Mouse (Mus musculus) kidney, postnatal 25 days (tissue): ENCODE results near the gene Mvb12b.

Experiments used
- DNase-seq, 2 experiments: peaks; one replicate each; pipeline ENCODE4 v3.0.0; 2021; ENCODE audit warnings: mixed read lengths in 2 of 2

Mvb12b gene

GRCm38 (mm10) chr2:33808032-33808431 is 79.7 kb downstream of the Mvb12b start:
- no peak for DNase-seq

DNA sequence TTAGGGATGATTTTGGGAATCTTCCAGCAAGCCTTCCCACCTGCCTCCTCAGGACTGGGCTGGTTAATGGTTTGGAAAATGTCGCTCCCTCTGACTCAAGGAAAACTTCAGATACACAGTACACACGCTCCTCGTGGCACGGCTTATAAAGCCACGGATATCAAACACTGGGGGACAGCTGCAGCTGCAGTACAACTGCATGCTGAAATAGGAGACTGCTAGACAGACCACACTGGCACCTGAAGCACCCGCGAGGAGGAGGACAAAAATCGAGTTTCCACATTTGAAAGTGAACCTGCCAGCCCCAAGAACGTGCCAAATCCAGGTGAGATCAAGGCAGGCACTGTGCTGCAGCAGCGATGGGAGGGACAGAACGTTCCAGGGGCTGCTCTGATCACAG is 82.1 kb downstream of the Mvb12b start:
- DNase-seq: no peak

DNA sequence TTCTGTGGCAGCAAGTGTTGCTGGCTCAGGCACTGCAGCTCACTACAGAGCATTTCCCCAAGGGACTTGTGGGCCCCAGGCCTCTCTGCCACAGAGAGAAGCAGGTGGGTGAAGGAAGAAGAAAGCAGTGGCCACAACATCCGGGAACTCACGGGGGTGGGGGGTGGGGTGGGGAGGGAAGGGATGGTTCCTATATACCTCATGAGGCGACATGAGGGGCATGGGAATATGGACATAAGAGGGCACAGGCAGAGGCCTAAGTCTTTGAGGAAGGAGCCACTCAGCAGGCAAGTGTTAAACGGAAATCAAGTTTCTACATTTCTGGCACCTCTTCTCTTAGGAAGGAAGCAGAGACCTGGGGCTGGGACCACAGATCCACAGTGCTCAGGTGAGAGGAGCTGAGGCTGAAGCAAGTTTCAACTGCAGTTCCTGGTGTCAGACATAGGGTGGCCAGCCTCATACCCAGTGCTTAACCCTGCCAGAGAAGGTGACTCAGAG is 84.0 kb downstream of the Mvb12b start:
- DNase-seq: no peak

- DNase-seq: no peak
Measured at GRCm38 (mm10) chr2:33803083-33803615, 84.6 kb downstream of the Mvb12b start.

DNA sequence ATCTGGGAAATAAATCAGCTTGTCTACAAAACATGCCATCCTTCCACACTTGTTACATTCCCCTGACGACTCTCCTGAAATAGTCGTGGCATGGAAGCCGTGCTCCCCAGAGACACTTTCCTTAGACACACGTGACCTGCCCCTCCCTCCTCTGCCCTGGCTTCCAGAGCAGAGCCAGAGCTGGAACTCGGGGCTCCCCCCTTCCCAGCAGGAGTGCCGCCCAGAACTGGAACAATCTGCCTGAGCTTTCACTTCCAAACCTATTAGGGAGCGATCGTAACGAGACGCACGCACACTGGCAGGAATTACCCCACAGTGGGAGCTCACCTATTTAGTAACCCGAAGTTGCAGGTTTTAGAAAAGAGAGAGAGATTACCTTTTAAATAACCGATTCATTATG is 86.0 kb downstream of the Mvb12b start:
- no peak for DNase-seq

DNA sequence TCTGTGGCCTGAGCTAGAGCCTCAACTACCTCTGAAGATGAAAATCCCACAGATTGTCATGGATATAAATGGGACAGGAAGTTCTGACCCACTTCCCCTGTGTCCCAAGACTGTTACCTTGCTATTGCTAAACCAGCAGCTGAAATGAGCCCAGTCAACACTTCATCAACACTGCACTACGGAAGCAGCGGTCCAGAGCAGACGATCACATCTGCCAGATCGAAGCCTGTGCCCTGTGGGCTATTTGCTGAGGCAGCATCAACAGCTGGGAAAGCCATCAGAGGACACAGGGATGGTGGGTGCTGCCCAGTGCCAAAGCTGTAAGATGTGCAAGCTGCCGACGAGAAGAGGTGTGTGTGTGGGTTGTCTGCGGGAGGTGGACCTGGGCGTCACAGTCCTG is 86.4 kb downstream of the Mvb12b start:
- no peak for DNase-seq

GRCm38 (mm10) chr2:33800221-33800620 is 87.5 kb downstream of the Mvb12b start:
- no peak for DNase-seq

DNA sequence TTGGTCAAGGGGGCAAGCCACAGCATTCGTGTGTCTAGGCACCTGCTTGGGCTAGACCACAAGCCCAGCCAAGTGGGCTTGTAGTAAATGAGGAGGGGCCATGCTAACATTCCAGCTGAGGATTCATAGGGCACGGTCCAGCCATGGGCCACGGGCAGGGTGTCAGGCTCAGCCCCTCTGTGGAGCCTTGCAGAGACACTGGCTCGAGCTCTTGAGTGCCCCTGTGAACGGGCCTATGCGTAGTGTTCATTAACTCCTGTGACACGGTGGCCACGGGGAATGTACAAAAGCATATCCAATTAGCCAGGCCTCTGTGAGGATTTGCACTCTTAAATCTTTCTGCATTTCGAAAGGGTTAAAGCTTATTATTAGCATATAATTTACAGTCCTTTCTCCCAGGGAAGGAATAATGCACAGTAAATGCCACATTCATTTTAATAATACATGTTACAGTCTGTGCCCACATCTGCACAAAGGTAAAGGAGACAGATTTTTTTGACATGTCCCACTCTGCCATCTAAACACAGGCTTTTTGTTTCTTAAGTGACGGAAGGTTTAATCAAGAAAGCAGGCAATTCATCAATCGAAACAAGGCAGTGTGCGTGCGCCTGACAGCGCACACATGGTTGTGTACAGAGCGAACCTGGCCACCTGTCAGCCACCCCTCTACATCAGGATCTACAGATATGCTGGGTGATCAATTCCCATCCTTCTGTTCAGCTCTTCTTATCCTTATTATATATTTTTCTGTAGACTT is 91.9 kb downstream of the Mvb12b start:
- DNase-seq: no peak

DNA sequence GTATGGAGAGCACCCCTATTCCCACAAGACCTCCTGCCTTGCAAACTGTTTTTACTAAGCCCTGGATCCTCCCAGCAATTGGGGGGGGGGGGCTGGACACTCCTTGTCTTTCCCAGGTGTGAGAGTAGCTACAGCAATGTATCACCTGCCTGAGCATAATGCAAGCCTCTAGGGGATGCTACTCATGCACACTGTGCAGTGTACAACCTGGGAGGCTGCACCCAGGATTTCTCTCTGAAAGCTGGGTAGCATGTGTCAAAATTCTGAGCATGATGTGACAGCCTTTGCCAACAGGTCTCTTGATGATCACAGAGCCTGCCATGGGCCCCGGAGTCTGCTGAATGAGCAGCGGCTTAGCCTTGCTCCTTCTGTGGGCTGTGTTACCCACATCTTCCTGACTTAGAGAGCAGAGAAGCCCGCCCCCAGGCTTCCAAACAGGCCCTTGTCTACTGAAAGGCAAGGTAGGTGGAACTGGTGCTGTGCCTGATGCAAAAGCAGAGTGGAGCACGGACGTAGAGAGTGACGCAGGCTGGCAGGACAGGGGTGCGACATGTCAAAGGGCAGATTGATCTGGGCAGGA is 92.7 kb downstream of the Mvb12b start:
- DNase-seq: no peak

- DNase-seq: no peak
Measured at GRCm38 (mm10) chr2:33794483-33794882, 93.3 kb downstream of the Mvb12b start.

GRCm38 (mm10) chr2:33790301-33790700 is 97.4 kb downstream of the Mvb12b start:
- no peak for DNase-seq

DNA sequence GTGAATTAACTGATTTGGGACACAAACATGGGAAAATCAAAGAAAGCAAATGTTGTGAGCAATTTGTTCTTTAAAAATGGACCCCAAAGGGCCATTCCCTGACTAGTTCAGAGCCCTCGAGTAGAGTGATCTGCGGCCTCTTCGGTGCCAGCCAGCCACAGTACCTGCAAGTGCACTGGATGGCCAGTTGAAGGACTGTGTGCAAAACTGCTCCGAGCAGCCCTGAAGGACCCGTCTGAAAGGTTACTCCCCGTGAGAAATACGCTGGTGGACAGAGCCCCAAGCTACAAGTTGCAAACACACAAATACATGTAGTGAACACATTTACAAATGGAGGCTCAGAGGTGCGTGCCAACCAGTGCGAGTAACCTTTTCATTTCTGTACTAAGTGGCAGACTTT is 98.0 kb downstream of the Mvb12b start:
- no peak for DNase-seq

DNA sequence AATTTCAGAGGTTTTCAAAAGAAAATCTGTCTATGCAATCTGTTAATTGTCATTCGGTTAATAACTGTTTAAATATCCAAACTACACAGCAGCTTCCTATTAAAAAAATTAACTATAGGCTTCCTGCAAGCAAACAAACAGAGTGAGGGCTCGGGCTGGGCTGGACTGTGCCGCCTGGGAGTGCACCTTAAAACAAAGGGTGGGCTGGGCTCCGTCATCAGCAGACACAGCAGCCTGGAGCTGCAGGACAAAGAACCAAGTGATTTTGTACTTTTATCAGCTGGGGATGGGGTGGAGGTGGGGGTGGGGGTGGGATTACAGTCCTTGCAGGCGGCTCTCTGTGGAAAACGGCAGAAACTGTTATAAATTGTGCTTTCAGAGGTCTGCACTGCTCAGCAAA is 98.5 kb downstream of the Mvb12b start:
- DNase-seq: no peak

DNA sequence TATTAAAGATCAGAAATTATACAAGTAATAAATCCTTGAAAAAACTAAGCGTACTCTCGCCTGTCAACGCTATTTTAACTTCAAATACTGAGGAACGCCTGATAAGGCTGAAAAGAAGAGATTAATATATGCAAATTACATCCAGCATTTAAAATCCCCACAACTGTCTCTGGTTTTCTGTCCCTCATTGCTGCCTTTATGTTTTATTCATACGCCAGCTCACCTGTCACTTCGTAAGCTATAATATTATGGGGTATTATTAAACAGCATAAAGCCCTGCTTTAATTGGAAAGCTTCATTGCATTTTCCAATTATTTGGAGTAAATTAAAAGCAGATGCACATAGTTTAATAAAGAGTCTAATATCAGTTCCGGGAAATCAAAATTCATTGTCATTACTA is 98.9 kb downstream of the Mvb12b start:
- no peak for DNase-seq

DNA sequence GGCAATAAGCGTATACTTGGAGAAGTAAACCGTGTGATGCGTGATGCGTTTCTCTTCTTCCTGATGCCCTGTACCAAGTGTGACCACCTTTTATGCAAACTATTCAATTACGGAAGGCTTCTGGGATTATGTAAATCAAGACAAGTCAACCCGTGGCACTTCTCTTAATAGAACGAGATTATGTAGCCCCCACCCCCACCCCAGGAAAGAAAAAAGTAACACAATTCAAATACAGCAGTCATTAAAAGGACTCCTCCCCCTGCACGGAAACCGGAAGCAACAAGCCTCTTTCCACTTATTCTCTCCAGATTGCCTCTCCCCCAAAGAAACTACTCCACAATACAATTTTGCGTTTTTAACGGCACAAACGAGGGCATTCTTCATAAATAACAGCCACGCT is 99.6 kb downstream of the Mvb12b start:
- DNase-seq: no peak

GRCm38 (mm10) chr2:33786064-33786463 is 101.7 kb downstream of the Mvb12b start:
- no peak for DNase-seq

- DNase-seq: no peak
Measured at GRCm38 (mm10) chr2:33785596-33785995, 102.2 kb downstream of the Mvb12b start.

- DNase-seq: no peak
Measured at GRCm38 (mm10) chr2:33784721-33785120, 103.0 kb downstream of the Mvb12b start.

GRCm38 (mm10) chr2:33783419-33783818 is 104.3 kb downstream of the Mvb12b start:
- DNase-seq: no peak

- DNase-seq: no peak
Measured at GRCm38 (mm10) chr2:33781655-33782400, 105.9 kb downstream of the Mvb12b start.

- DNase-seq: no peak
Measured at GRCm38 (mm10) chr2:33778466-33778865, 109.3 kb downstream of the Mvb12b start.

GRCm38 (mm10) chr2:33777051-33777450 is 110.7 kb downstream of the Mvb12b start:
- no peak for DNase-seq

DNA sequence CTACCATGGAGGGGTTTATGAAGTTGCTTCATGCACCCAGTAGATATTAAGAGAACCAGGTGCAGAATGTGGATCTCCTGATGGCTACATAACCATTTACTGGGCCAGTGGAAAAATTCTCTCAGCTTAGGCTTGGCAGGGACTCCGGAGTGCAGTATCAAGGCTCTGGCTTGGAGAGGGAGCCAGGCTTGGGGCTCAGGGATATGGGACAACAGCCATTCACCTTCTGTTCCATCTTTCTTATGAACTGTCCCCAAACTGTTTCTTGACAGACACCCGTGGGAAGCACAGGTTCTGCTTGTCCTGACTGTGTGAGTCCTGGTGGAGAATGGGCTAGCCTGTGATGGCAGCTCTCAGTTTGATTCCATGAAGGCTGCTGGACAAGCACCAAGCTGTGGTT is 112.9 kb downstream of the Mvb12b start:
- no peak for DNase-seq

- no peak for DNase-seq
Measured at GRCm38 (mm10) chr2:33774106-33774505, 113.6 kb downstream of the Mvb12b start.
